Mouse (Mus musculus): ENCODE data around the gene Exoc7. TPM values are rescaled to one million over a fixed set of nuclear protein-coding genes. Genes with fewer than 3 reads are reported as not detected.

Gene Exoc7
- polyA plus RNA-seq, 1 experiment from 2014 or later = 42.3 TPM

DNA sequence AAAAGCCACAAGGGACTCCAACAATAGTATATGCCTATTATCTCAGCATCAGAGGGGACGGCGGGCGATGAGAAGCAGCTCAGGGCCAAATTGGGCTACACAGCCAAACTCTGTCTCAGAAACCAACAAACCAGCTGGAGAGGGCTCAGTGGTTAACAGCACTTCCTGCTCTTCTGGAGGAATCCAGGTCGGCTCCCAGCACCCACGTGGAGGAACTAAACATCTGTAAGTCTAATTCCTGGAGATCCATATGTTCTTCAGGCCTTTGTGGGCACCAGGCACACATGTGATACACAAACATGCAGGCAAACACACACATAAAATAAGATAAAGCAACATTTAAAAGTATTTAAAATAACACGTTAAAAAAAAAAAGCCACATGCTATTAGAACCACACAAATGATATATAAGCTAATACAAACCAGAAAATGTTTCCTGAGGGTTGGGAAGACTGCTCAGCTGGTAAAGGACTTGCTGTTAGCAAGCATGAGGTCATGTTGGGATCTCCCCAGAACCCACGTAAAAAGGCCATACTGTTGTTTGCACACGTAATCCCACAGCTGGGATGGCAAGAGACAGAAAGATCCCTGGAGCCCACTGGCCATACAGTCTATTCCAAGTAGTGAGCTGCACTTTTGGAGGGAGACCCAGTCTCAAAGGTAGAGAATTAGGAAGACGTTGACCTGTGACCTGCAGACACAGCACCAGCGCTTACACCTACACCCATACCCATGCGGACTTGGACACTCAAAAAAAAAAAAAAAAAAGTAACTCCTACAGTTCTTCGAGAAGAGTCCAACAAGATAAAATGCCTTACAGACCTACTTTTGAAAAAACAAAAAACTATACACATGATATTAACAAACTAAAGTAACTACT lies 34.2 kb downstream of the Exoc7 start:
- Histone ChIP-seq H3K36me3 (ENCODE audit: control insufficient read depth, insufficient read depth, low read length) (peaks cover 7% of the 10 kb centered on the region), H3K27ac (replicated peaks) (no peak overlapping the region; the same call in 1 of the 2 replicates), H3K4me2 (replicated peaks; ENCODE audit: low read depth) (peak overlapping the region; percentile 72), H3K27me3 (ENCODE audit: control insufficient read depth, insufficient read depth, low read length) (no peaks in the 10 kb centered on the region), H3K4me3 (ENCODE audit: low read depth, low read length) (peak overlapping the region; percentile 87), H3K4me1 (replicated peaks; ENCODE audit: control insufficient read depth, insufficient read depth) (0 out of 2 replicates have a peak, but pooled peaks cover 2% of the 10 kb centered on the region), H3K9ac (ENCODE audit: low read length) (peak overlapping the region; percentile 94), H3K9me3 (ENCODE audit: control insufficient read depth, low read length) (no peaks in the 10 kb centered on the region)
- DNase-seq (ENCODE audit: low spot score) (no peak), ATAC-seq (ENCODE audit: low FRiP score, low TSS enrichment) (no peak)
- no peak for TF ChIP-seq CTCF (IDR thresholded peaks at IDR 0.05; ENCODE audit: low read depth)
- no peak for TF ChIP-seq EP300 (optimal IDR thresholded peaks at IDR 0.05)
- 36% methylated on average over 12 of the region's 12 CpGs for WGBS

DNA sequence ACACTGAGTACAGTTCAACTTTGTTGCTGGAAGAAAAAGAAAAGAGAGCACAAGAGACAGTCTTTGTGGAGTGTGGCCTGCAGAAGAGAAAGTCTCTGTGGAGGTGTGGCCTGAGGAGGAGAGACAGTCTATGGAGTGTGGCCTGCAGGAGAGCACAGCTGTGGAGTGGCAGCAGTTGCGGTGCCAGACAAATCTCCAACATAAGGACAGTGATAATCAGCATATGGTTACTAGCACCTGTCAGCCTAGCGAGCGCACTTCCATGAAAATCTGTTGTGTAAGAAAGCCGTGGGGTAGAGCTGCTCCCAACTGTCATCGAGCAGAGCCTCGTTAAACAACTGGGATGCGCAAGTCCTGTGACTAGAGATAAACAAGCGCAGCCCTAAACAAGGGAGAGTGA lies 37.5 kb downstream of the Exoc7 start:
- H3K9me3 ChIP-seq (ENCODE audit: control insufficient read depth, low read length) = no peaks in the 10 kb centered on the region
- DNase-seq (ENCODE audit: low spot score) = no peak
- H3K36me3 ChIP-seq (ENCODE audit: control insufficient read depth, insufficient read depth, low read length) = peaks cover 26% of the 10 kb centered on the region
- no peak for ATAC-seq (ENCODE audit: low FRiP score, low TSS enrichment)
- WGBS = 91% methylated on average over 8 of the region's 8 CpGs
- H3K4me3 ChIP-seq (ENCODE audit: low read depth, low read length) = no peak overlapping the region
- TF ChIP-seq EP300 (optimal IDR thresholded peaks at IDR 0.05) (no peak), CTCF (IDR thresholded peaks at IDR 0.05; ENCODE audit: low read depth) (no peak)
- H3K9ac ChIP-seq (ENCODE audit: low read length) = no peak overlapping the region
- no peak overlapping the region for H3K4me2 ChIP-seq (replicated peaks; ENCODE audit: low read depth)
- no peak overlapping the region for H3K27ac ChIP-seq (replicated peaks)
- no peaks in the 10 kb centered on the region for H3K27me3 ChIP-seq (ENCODE audit: control insufficient read depth, insufficient read depth, low read length)
- H3K4me1 ChIP-seq (replicated peaks; ENCODE audit: control insufficient read depth, insufficient read depth) = 0 out of 2 replicates have a peak, but pooled peaks cover 2% of the 10 kb centered on the region

DNA sequence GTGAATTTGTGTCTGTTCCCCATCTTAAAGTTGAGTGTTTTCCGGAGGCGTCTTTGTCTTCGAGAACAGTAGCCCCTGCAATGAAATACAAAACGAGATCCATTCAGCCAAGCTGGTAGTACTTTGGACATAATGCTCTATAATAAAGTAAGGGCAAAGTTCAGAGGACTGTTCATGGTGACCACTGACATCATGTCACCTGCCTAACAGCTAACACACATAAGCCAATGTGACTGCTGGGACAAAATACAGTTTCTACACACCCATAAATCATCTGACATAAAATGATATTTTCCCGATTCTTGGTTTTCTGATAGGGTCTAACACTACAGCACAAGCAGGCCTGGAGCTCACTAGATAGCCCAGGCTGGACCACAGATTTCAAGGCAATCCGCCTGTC lies 38.7 kb downstream of the Exoc7 start:
- TF ChIP-seq CTCF (IDR thresholded peaks at IDR 0.05; ENCODE audit: low read depth) (no peak), EP300 (optimal IDR thresholded peaks at IDR 0.05) (no peak)
- H3K4me1 ChIP-seq (replicated peaks; ENCODE audit: control insufficient read depth, insufficient read depth) = 0 out of 2 replicates have a peak, but pooled peaks cover 2% of the 10 kb centered on the region
- 92% methylated on average over 6 of the region's 6 CpGs for WGBS
- no peak for DNase-seq (ENCODE audit: low spot score)
- no peak overlapping the region for H3K4me2 ChIP-seq (replicated peaks; ENCODE audit: low read depth)
- H3K27ac ChIP-seq (replicated peaks) = no peak overlapping the region
- no peaks in the 10 kb centered on the region for H3K27me3 ChIP-seq (ENCODE audit: control insufficient read depth, insufficient read depth, low read length)
- no peaks in the 10 kb centered on the region for H3K9me3 ChIP-seq (ENCODE audit: control insufficient read depth, low read length)
- no peak for ATAC-seq (ENCODE audit: low FRiP score, low TSS enrichment)
- peaks cover 35% of the 10 kb centered on the region for H3K36me3 ChIP-seq (ENCODE audit: control insufficient read depth, insufficient read depth, low read length)
- no peak overlapping the region for H3K4me3 ChIP-seq (ENCODE audit: low read depth, low read length)
- no peak overlapping the region for H3K9ac ChIP-seq (ENCODE audit: low read length)

DNA sequence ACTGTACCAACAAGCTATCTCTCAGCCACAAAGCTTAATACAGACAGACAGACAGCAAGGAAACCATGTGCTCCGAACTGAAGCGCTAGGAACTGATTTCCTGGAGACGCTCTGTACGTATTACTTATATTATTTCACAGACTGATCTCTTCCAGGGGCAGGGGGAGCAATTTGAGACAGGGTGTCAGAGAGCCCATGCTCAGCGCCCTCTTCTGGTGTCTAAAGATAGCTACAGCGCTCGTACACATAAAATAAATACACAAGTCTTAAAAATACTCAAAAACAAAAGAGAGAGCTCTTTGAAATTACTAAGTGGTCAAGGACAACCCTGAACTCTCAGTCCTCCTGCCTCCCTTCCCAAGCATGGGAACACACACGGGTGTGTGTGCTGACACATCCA lies 39.4 kb downstream of the Exoc7 start:
- TF ChIP-seq EP300 (optimal IDR thresholded peaks at IDR 0.05) = no peak
- peak; percentile 56 for TF ChIP-seq CTCF (IDR thresholded peaks at IDR 0.05; ENCODE audit: low read depth)
- no peak overlapping the region for H3K9ac ChIP-seq (ENCODE audit: low read length)
- H3K4me2 ChIP-seq (replicated peaks; ENCODE audit: low read depth) = no peak overlapping the region
- no peaks in the 10 kb centered on the region for H3K4me1 ChIP-seq (replicated peaks; ENCODE audit: control insufficient read depth, insufficient read depth)
- H3K4me3 ChIP-seq (ENCODE audit: low read depth, low read length) = no peak overlapping the region
- ATAC-seq (ENCODE audit: low FRiP score, low TSS enrichment) = no peak
- WGBS = 83% methylated on average over 8 of the region's 8 CpGs
- H3K9me3 ChIP-seq (ENCODE audit: control insufficient read depth, low read length) = no peaks in the 10 kb centered on the region
- no peak overlapping the region for H3K27ac ChIP-seq (replicated peaks)
- H3K27me3 ChIP-seq (ENCODE audit: control insufficient read depth, insufficient read depth, low read length) = no peaks in the 10 kb centered on the region
- H3K36me3 ChIP-seq (ENCODE audit: control insufficient read depth, insufficient read depth, low read length) = peaks cover 39% of the 10 kb centered on the region
- DNase-seq (ENCODE audit: low spot score) = no peak

DNA sequence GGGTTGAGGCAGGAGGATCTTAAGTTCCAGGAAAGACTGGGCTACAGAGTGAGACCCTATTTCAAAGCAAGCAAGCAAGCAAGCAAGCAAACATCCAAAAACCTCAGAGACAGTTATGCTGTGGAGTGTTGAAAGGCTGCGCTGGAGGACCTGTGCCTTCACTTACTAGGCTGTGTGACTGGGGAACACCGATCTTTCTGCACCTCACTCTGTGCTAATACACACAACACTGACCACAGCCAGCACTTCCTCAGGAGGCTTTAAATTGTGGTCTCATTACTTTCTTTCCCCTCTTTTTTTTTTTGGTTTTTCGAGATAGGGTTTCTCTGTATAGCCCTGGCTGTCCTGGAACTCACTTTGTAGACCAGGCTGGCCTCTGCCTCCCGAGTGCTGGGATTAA lies 41.2 kb downstream of the Exoc7 start:
- Histone ChIP-seq H3K4me1 (replicated peaks; ENCODE audit: control insufficient read depth, insufficient read depth) (no peaks in the 10 kb centered on the region), H3K27me3 (ENCODE audit: control insufficient read depth, insufficient read depth, low read length) (no peaks in the 10 kb centered on the region), H3K4me2 (replicated peaks; ENCODE audit: low read depth) (no peak overlapping the region), H3K9me3 (ENCODE audit: control insufficient read depth, low read length) (no peaks in the 10 kb centered on the region), H3K4me3 (ENCODE audit: low read depth, low read length) (no peak overlapping the region), H3K27ac (replicated peaks) (no peak overlapping the region), H3K9ac (ENCODE audit: low read length) (no peak overlapping the region), H3K36me3 (ENCODE audit: control insufficient read depth, insufficient read depth, low read length) (peaks cover 48% of the 10 kb centered on the region)
- DNase-seq (ENCODE audit: low spot score) (no peak), ATAC-seq (ENCODE audit: low FRiP score, low TSS enrichment) (no peak)
- TF ChIP-seq EP300 (optimal IDR thresholded peaks at IDR 0.05) (no peak), CTCF (IDR thresholded peaks at IDR 0.05; ENCODE audit: low read depth) (no peak)
- 93% methylated on average over 4 of the region's 4 CpGs for WGBS

- WGBS = 90% methylated on average over 11 of the region's 11 CpGs
- Histone ChIP-seq H3K4me2 (replicated peaks; ENCODE audit: low read depth) (no peak overlapping the region), H3K27ac (replicated peaks) (no peak overlapping the region), H3K9me3 (ENCODE audit: control insufficient read depth, low read length) (no peaks in the 10 kb centered on the region), H3K4me1 (replicated peaks; ENCODE audit: control insufficient read depth, insufficient read depth) (no peaks in the 10 kb centered on the region), H3K9ac (ENCODE audit: low read length) (no peak overlapping the region), H3K4me3 (ENCODE audit: low read depth, low read length) (no peak overlapping the region), H3K36me3 (ENCODE audit: control insufficient read depth, insufficient read depth, low read length) (peaks cover 53% of the 10 kb centered on the region), H3K27me3 (ENCODE audit: control insufficient read depth, insufficient read depth, low read length) (no peaks in the 10 kb centered on the region)
- DNase-seq (ENCODE audit: low spot score) = no peak
- no peak for TF ChIP-seq CTCF (IDR thresholded peaks at IDR 0.05; ENCODE audit: low read depth)
- TF ChIP-seq EP300 (optimal IDR thresholded peaks at IDR 0.05) = no peak
- no peak for ATAC-seq (ENCODE audit: low FRiP score, low TSS enrichment)
Measured at GRCm38 (mm10) chr11:116265352-116265751, 41.7 kb downstream of the Exoc7 start.

Data from stomach, postnatal 0 days (tissue).